Mouse (Mus musculus) layer of hippocampus, postnatal 36 days (tissue): ENCODE measurements around the gene Tmem234. TPM values are rescaled to one million over a fixed set of nuclear protein-coding genes. Genes with fewer than 3 reads are reported as not detected.
A peak's percentile ranks its signal among the peaks of the same experiment; 100 is the strongest.

ENCODE experiments used
- DNase-seq, 2 experiments: peaks; one replicate each; pipeline ENCODE4 v3.0.0; 2022
- total RNA-seq, 2 experiments: library from RNA; stranded (reverse); gene quantifications; 2 replicates each; pipeline ENCODE4 v1.2.3; 2021

The Tmem234 gene
- total RNA-seq, 2 experiments from 2014 or later: 79.1 to 81.4 TPM

DNA sequence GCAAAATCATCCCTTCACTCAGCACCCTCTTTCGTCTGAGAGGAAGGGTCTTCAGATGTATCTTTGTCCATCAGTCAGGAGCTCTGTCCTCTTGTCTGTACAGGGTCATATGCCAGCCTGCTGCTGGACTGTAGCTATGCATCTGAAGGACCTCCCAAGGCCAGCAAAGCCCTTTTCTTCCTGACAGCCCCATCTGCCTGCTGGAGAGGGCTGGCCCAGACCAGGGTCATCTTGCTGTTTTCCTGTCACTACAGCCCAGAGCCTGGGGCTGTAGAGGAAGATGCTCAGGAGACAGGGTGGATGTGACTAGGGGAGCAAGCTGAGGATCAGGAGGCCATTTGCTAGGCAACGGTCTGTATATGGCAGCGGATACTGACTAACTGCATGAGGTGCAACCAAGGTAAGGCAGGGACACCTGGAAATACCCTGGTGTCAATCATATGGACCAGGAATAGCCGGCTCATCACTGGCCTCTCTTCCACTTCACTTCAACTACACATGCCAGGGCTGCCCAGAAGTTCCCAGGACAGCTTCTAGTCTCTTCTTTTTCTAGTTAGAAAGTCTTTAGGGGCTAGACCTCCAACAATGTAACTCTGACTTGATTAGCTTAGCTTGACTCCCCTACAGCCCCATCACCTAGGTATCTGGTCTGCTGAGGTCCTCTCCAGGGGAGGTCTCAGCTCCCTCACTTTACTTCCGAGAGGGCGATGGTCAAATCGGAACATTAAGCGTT lies 22.5 kb downstream of the Tmem234 start:
- no peak for DNase-seq

DNA sequence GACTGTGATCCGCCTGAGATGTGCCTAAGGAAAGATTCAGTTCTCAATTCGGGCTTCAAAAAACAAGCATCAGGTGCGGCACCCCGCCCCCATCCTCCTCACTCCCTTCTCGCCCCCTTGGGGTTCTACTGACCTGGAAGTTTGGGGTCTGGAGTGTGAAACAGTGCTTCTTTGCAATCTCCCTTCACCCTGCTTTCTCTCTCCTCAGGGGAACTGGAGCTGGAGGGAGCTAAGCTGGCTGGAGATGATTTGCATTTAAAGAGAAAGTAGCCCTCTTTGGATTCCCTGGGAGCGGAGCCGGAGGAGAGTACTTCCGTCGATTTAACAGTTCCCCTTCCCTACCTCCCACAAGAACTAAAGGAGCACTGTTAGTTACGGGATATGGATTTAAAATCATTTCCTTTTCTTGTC lies 23.2 kb downstream of the Tmem234 start, which contains the start of gene Ccdc28b:
Ccdc28b (minus strand) TSS at position 267 of the 411 bp plus-strand sequence.
- DNase-seq: peak in 1 of 2 experiments; percentile 63

DNA sequence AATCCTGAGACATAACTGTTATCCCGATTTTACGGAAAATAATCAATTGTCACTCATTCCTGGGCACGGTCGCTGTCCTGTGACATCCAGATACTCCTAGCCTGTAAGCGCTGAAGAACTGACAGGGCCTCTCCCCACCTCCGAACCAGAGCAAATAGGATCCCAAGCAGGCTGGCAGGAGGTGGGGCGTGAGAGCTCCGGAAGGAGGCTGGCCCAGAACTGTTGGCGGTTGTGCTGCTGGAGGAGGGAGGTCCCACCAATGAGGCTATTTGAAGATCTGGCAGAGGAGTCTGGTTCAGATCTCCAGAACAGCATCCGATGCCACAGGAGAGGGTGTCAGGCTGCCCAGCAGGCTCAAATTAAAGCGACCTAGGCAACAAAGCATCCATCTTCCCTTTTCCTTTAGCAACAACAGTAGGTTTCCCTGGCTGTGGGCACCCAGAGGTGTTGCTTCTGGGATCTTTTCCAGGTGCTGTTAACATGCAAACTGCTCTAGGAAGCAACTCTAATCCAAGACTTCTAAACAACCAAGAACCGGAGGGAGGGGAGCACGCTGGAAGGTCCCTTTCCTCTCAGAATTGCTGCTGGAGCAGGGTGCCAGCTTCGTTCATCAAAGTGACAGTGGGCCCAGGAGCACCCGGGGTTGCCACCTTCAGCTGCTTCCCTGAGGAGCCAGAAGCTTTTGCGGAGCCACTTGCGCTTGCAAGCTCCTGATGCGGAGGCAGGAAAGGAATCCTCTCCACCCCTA lies 24.0 kb downstream of the Tmem234 start:
- peak; percentile 86 to 89 for DNase-seq

DNA sequence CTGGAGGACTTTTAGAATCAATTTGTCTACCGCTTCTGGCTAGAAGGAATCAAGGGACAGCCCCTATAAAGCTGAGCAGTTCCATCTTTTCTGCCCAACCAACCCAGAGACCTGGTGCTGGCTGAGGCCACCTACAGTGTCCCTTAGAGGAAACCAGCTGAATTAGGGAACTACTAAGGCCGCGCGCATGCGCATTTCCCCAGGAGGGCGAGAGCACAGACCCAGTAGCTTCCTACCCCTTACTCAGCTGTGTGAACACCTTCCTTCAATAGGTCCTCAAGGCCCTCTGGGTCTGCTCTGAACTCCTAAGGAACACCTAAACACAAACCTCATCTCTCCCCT lies 24.5 kb downstream of the Tmem234 start:
- peak; percentile 58 to 61 for DNase-seq

DNA sequence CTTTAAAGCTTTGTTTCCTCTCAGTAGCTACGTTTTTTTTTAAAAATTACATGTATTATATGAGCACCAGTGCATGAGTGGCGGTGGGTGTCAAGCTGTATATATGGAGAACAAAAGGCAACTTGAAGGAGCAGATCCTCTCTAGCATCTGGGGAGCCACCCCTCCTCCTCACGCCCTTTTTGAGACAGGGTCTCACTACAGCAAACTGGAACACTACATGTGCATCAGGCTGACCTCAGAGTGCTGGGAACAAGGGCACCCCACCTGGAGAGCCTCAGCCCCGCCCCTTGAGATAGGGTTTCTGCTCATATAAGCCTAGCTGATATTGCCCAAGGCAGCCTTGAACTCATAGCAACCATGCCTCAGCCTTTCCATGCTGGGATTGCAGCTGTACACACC lies 25.0 kb downstream of the Tmem234 start:
- no peak for DNase-seq

DNA sequence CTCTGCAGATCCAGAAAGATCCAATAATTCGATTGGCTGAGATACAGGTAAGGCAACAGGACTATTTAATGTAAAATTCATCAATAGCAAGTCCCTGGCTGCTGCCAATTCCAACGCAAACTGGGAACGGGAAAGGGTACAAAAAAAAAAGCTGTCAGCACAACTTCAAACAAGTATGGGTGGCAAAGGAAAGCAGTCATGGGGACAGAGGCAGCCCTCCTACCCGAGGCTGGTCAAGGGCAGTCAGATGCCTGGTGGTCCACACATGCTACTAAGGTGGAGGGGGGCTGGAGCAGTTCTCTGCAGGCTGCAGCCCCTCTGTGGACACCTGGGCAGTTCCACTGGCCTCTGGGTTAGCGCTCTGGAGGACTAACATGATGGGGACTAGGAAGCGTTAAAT lies 25.6 kb downstream of the Tmem234 start:
- no peak for DNase-seq

DNA sequence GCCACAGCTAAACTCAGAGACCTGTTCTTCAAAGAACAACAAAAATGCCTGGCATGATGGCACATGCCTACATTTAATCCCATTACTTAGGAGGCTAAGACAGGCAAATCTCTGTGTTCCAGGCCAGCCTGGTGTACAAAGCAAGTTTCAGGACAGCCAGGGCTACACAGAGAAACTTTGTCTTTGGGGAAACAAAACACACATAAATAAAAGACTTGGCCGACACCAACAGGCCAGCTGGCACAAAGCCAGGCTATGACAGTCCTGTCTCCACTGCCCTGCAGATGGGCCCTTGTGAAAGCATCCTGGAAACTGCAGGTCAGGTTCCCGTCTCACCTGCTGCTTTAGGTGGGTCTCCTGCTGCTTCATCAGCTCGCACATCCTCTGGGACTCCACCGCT lies 30.5 kb downstream of the Tmem234 start:
- DNase-seq: no peak

DNA sequence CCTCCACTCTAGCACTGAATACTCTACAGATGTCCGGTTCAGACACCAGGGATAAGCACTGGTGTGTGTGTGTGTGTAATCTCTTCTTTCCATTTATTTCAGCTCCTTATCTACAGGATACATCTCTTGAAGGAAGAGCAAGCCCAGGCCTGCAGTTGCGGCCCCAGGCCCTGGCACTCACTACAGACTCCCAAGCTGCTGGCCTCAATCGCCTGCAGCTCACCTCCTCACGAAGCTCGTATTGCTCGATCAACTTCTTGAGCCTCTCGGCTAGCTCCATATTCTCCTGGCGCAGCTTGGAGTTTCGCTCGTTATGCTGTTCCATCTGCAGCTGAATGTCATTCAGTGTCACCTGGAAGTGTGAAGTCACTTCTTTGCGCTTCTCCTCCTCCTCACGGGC lies 31.4 kb downstream of the Tmem234 start:
- no peak for DNase-seq

DNA sequence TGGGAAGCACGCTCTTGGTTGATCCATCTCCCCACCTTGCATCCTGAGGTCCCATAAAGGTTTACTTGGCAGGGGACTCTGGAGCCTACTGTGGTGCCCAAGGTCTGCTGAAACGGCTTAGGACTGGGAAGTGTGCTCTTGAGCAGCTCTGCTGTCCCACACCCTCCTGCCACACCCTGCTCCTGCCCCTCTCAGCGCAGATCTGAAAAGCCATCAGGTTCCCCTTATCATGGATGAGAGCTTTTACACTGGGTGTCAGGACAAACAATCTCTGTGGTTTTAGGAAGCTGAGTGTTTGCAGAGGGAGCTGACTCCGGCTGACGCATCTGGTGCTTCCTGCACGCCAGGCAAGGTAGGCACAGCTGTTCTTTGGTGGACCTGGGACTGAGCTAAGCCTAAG lies 33.4 kb downstream of the Tmem234 start:
- DNase-seq: no peak

DNA sequence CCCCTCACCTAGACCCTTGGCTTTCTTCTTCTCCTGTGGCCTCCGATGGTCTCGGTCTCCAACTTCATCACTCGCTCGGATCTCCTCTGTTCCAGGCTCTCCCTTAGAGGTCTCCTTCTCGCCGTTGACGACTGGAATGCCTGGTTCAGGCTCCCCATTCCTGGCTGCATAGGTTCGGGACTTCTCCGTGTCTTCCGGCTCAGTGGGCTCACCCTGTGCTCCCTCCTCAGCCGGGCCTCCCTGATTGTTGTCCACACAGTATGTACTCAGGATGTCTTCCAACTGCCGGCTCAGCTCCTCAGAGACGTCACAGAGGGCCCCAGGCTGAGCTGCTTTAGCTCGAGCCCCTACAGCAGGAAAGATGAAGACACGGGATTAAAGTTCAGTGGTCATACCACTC lies 38.8 kb downstream of the Tmem234 start:
- no peak for DNase-seq

DNA sequence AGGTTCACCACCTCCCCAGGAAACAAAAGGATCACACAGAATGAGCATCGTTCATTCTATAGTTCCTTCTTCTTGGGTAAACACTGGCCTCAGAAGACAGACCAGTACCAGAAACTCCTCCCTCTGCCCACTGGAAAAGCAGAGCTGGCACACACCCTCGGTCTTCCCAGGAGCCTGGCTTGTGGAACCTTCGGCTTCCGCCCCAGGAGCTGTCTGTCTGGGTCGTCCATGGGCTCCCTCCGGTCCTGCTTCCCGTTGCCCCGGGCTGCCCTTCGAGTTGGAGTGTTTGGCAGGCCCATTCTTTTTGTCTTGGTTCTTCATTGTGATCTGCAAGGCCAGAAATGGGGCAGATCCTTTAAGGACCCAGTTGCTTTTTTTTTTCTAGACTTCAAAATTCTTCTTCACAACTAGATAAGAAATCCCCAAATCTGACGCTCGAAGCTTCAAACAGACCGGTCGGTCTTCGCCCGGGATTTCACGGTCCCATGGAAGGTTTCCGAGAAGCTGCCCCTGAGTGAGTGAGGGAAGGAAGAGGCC lies 39.7 kb downstream of the Tmem234 start:
- DNase-seq: no peak

DNA sequence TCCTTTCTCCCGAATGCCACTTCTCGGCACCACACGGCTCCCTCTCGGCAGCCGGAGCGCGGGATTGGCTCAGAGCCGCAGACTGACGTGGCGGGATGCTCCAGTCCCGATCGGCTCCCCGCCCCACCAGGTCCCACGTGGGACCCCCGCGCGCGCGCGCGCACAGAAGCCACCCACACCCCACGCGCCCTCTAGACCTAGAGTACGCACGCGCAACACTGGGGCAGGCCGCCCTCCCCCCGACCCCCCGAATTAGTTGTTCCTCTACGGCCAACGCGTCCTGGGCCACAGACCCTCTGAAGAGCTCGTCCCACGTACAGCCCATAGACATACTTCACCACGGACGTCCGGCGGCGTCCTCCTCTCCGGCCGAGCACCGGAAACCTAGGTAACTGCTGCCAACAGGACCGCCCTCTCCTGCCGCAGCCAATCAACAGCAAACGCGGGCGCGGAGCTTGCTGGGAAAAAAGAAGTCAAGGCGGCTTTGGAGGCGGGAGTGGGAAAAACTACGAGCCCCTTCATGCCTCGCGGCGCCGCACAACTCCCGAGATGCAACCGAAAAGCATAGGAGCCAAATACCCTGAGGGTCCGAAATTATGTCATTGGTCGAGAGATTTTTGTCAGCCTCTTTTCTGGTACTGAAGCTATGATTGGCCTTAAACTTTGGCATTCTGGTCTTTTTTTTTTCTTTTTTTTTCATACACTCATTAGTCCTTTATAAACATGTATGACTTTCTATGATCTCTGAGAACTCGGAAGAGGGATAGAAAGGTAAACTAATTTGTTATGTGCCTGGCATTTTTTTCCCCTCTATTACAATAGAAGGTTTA lies 40.4 kb downstream of the Tmem234 start, which contains the start of gene Txlna:
Txlna (minus strand) TSS at position 428 of the 830 bp plus-strand sequence.
- peak; percentile 97 to 98 for DNase-seq

DNA sequence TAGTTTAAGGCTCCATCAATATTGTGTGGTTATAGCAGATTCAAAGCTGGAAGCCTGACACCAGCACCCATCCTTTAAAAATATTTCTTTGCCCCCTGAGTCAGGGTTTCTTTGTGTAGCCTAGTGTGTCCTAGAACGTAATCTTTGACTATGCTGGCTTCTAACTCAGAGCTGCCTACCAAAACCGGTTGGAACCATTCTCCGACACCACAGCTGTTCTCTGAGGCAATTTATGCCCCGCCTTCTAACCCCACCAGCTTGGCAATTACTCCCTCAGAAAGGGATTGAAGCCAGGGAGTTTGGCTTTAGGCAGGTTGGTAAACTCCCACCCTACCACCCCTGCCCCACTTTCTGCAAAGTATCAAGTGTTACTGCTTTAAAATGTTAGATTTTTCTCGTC lies 41.3 kb downstream of the Tmem234 start:
- no peak for DNase-seq

DNA sequence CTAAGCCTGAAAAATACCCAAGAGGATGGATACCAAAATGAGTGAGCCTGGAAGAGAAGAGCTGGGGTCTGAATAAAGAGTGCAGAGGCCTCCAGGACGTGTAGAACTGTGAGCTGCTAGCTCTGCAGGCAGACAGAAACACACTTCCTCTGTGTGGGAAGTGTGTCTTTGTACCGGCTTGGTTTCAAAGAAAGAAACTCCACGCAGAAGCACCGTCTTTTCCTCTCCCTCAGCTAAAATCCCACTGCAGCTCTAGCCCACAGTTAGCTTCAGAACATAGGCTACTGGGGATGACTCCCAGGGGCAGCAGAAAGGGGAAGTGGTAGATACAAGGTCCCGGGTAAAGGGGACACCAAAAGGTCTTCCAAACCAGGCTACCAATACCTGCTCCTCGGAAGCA lies 44.7 kb downstream of the Tmem234 start:
- no peak for DNase-seq

DNA sequence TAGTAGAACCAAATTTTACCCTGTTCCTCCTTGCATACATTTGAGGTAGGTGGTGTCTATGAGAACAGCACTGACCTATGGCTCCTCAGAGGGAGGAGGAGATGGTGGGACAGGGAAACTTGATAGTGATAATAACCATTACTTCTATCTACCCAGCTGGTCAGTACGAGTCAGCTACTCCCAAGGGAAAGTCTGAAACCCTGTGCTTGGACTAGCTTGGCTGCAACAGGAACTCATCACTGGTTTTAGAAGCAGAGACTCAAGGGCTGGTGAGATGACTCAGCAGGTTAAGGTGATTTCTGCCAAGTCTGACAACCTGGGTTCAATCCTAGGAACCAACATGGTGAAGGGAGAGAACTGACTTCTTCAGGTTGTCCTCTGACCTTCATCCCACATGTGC lies 48.2 kb downstream of the Tmem234 start:
- no peak for DNase-seq

DNA sequence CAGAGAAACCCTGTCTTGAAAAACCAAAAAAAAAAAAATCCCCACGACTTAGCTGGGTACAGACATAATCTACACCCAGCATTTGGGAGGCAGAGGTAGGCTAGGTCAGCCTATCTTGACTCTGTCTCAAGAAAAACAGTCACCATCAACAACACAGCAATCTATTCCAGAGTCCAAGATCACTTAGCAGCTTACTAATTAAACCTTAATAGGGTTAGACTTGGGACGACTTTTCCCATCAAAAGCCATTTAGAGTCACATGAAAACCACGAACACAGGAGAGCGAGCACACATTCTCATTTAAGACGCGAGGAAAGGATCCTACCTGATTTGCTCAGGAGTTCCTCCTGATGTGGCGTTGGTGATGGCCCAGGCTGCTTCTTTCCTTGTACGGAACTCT lies 49.9 kb downstream of the Tmem234 start:
- DNase-seq: no peak

DNA sequence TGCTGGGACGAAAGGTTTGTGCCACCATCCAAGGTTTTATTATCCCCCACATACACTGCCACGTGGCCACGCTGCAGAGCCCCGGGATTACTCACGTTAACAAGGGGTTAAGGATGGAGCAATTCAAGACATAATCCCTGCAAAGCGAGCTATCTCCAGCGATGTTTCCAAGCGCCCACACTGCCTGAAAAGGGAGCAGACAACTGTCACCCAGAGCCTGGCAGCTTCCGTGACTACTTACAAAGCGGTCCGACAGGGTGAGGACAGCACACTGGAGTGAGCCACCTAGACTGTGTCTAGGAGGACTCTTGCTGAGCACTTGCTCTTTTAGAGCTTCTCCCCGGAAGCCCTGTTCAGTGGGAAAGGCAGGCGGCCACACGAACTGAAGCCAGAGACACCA lies 54.3 kb downstream of the Tmem234 start:
- DNase-seq: no peak

DNA sequence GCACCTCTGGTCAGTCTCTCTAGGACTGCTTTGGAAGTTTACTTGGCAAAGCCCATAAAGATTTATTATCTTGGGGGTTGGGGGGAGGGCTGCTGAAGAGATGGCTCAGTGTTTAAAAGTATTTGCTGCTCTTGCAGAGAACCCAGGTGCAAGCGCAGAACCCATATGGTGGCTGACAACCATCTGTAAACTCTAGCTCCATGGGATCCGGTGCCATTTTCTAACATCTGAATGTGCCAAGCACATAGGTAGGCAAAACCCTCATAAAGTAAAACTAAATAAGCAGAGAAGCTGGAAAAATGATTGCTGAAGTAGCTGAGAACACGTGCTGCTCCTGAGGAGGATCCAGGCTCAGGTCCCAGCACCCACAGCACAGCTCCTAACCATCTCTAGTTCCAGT lies 61.1 kb downstream of the Tmem234 start:
- DNase-seq: peak in 1 of 2 experiments; percentile 18

DNA sequence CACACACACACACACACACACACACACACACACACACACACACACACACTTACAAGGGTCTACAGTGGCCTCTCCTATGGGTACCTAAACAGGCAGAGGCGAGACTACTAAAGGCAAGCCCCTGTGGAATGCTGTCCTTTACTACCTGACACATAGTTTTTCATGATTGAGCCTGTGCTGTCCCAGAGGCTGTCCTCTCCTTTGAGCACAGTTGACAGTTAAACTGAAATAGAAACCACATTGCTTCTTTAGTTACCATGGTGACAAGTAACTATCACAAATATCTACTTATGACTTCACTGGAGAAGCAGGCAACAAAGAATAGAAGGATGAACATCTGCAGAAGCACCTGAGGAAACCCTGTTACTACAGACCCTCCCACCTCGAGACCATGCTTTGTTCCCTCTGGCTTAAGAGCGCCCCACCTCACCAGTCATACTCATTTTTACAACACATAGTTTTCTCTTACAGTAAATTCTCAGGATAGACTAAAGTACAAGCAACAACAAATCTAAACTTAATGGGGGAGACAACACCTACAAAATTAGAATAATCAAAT lies 61.9 kb downstream of the Tmem234 start:
- no peak for DNase-seq

DNA sequence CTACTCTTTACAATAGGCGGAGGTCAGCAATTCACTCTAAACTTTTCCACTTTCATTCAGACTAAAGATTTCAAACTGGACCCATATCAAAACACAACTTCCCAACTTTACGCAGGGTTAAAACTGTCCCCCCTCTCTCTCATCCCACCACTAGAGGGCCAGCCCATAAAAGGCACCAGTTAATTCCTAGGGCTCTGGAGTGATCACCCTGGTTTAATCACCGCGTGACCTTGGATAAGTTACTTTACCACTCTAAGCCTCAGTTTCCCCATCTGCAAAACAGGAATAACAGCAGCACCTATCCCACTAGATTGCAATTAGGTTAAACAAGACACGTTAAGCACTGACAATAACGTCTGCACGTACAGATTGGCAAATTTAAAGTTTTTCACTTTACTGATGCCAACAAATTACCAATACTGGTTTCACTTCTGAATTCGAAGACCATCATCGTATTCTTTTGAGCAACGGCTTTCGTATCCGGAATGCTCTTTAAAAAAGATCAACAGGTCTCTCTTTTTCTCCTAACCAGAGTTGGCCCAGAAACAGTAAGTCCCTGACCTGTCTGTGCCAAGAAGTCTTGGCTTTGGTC lies 71.1 kb downstream of the Tmem234 start:
- DNase-seq: peak in 1 of 2 experiments; percentile 38

DNA sequence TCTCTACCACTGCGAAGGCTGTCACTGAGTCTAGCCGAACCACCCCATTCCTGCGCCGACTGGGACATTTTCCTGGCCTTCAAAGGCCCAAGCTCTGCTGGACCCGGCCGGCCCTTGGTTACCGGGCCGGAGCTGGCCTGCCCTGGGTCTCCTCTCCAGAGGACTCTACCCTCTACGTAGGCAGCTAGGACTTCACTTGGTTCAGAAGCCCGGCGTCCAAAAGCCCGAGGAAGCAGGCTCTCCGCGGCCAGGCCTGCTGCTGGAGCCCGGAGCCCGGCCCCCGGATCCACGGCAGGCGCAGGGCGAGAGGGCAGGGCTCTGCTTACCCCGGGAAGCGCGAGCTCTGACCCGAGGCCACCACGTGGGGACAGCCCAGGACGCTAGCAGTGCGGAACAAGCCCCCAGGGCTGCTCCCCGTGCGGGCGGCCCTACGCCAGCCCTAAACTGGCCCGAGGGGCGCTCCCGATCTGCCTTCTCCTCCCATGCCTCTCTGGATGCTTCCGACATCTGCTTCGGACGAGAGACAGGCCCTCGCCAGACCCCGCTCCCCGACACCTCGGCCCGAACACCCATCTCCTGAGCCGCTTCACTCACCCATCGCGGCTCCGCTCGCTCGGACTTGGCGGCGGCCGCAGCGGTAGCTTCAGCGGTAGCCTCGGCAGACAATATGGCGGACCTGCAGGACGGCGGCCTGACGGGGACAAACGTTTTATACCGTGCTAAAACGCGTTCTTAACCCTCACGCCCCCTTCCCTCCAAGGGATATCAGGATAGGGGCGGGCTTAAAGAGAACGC lies 71.8 kb downstream of the Tmem234 start, which contains the start of gene Kpna6:
Kpna6 (minus strand) TSS at position 685 of the 795 bp plus-strand sequence.
- DNase-seq: peak; percentile 91 to 94
